Mouse (Mus musculus): ENCODE data around the gene Dock10. TPM values are rescaled to one million over a fixed set of nuclear protein-coding genes. Genes with fewer than 3 reads are reported as not detected.

Gene Dock10
- polyA plus RNA-seq, 1 experiment from 2014 or later: 3.2 TPM

GRCm38 (mm10) chr1:80718666-80719065, 39.7 kb downstream of the Dock10 start:
- Histone ChIP-seq H3K4me3 (replicated peaks; ENCODE audit: low read length) (no peak overlapping the region), H3K4me2 (ENCODE audit: low read length) (no peak overlapping the region), H3K9ac (replicated peaks; ENCODE audit: low read depth, low read length) (no peak overlapping the region), H3K4me1 (replicated peaks; ENCODE audit: control insufficient read depth, insufficient read depth, low read length) (no peaks in the 10 kb centered on the region), H3K27me3 (replicated peaks; ENCODE audit: control insufficient read depth, insufficient read depth, low read length) (no peaks in the 10 kb centered on the region; the same call in 1 of the 2 replicates), H3K9me3 (ENCODE audit: control insufficient read depth, low read length) (no peaks in the 10 kb centered on the region), H3K27ac (ENCODE audit: low read length) (no peak overlapping the region), H3K36me3 (ENCODE audit: control insufficient read depth, insufficient read depth) (no peaks in the 10 kb centered on the region)
- no peak for ATAC-seq
- WGBS: 89% methylated on average over 1 of the region's 1 CpGs

GRCm38 (mm10) chr1:80715917-80716316, 42.4 kb downstream of the Dock10 start:
- Histone ChIP-seq H3K36me3 (ENCODE audit: control insufficient read depth, insufficient read depth) (no peaks in the 10 kb centered on the region), H3K27ac (ENCODE audit: low read length) (no peak overlapping the region), H3K9me3 (ENCODE audit: control insufficient read depth, low read length) (no peaks in the 10 kb centered on the region), H3K9ac (replicated peaks; ENCODE audit: low read depth, low read length) (no peak overlapping the region), H3K4me3 (replicated peaks; ENCODE audit: low read length) (no peak overlapping the region), H3K4me2 (ENCODE audit: low read length) (no peak overlapping the region), H3K4me1 (replicated peaks; ENCODE audit: control insufficient read depth, insufficient read depth, low read length) (peaks cover 2% of the 10 kb centered on the region; the same call in 1 of the 2 replicates), H3K27me3 (replicated peaks; ENCODE audit: control insufficient read depth, insufficient read depth, low read length) (no peaks in the 10 kb centered on the region; the same call in 1 of the 2 replicates)
- no peak for ATAC-seq
- WGBS: 82% methylated on average over 3 of the region's 3 CpGs

- 98% methylated on average over 1 of the region's 1 CpGs for WGBS
- H3K4me3 ChIP-seq (replicated peaks; ENCODE audit: low read length): no peak overlapping the region
These were observed 44.4 kb downstream of the Dock10 start for GRCm38 (mm10) chr1:80713920-80714319.

GRCm38 (mm10) chr1:80710607-80711261, 47.6 kb downstream of the Dock10 start:
- H3K27me3 ChIP-seq (replicated peaks; ENCODE audit: control insufficient read depth, insufficient read depth, low read length): no peaks in the 10 kb centered on the region; the same call in 1 of the 2 replicates
- no peak overlapping the region for H3K4me2 ChIP-seq (ENCODE audit: low read length)
- peak; percentile 90 for ATAC-seq
- no peak overlapping the region for H3K4me3 ChIP-seq (replicated peaks; ENCODE audit: low read length)
- H3K36me3 ChIP-seq (ENCODE audit: control insufficient read depth, insufficient read depth): no peaks in the 10 kb centered on the region
- 19% methylated on average over 8 of the region's 8 CpGs for WGBS
- H3K27ac ChIP-seq (ENCODE audit: low read length): no peak overlapping the region
- H3K9ac ChIP-seq (replicated peaks; ENCODE audit: low read depth, low read length): no peak overlapping the region
- H3K4me1 ChIP-seq (replicated peaks; ENCODE audit: control insufficient read depth, insufficient read depth, low read length): peaks cover 10% of the 10 kb centered on the region
- H3K9me3 ChIP-seq (ENCODE audit: control insufficient read depth, low read length): no peaks in the 10 kb centered on the region

More at GRCm38 (mm10) chr1:80713920-80714319, 44.4 kb downstream of the Dock10 start:
- H3K9me3 ChIP-seq (ENCODE audit: control insufficient read depth, low read length): no peaks in the 10 kb centered on the region
- H3K4me1 ChIP-seq (replicated peaks; ENCODE audit: control insufficient read depth, insufficient read depth, low read length): peaks cover 10% of the 10 kb centered on the region
- ATAC-seq: no peak
- H3K27me3 ChIP-seq (replicated peaks; ENCODE audit: control insufficient read depth, insufficient read depth, low read length): no peaks in the 10 kb centered on the region; the same call in 1 of the 2 replicates
- no peak overlapping the region for H3K9ac ChIP-seq (replicated peaks; ENCODE audit: low read depth, low read length)
- H3K4me2 ChIP-seq (ENCODE audit: low read length): no peak overlapping the region
- no peak overlapping the region for H3K27ac ChIP-seq (ENCODE audit: low read length)
- no peaks in the 10 kb centered on the region for H3K36me3 ChIP-seq (ENCODE audit: control insufficient read depth, insufficient read depth)

GRCm38 (mm10) chr1:80710097-80710541, 48.2 kb downstream of the Dock10 start:
- Histone ChIP-seq H3K9ac (replicated peaks; ENCODE audit: low read depth, low read length) (no peak overlapping the region), H3K27me3 (replicated peaks; ENCODE audit: control insufficient read depth, insufficient read depth, low read length) (no peaks in the 10 kb centered on the region; the same call in 1 of the 2 replicates), H3K9me3 (ENCODE audit: control insufficient read depth, low read length) (no peaks in the 10 kb centered on the region), H3K4me3 (replicated peaks; ENCODE audit: low read length) (no peak overlapping the region), H3K4me2 (ENCODE audit: low read length) (no peak overlapping the region), H3K4me1 (replicated peaks; ENCODE audit: control insufficient read depth, insufficient read depth, low read length) (peaks cover 10% of the 10 kb centered on the region), H3K36me3 (ENCODE audit: control insufficient read depth, insufficient read depth) (no peaks in the 10 kb centered on the region), H3K27ac (ENCODE audit: low read length) (no peak overlapping the region)
- peak; percentile 34 for ATAC-seq
- WGBS: 55% methylated on average over 5 of the region's 5 CpGs

GRCm38 (mm10) chr1:80709299-80709698, 49.0 kb downstream of the Dock10 start:
- ATAC-seq: peak; percentile 9; the same call in 1 of the 2 replicates
- Histone ChIP-seq H3K9ac (replicated peaks; ENCODE audit: low read depth, low read length) (no peak overlapping the region), H3K4me2 (ENCODE audit: low read length) (no peak overlapping the region; the same call in 1 of the 2 replicates), H3K36me3 (ENCODE audit: control insufficient read depth, insufficient read depth) (no peaks in the 10 kb centered on the region), H3K27ac (ENCODE audit: low read length) (no peak overlapping the region), H3K4me1 (replicated peaks; ENCODE audit: control insufficient read depth, insufficient read depth, low read length) (peaks cover 10% of the 10 kb centered on the region), H3K4me3 (replicated peaks; ENCODE audit: low read length) (no peak overlapping the region), H3K9me3 (ENCODE audit: control insufficient read depth, low read length) (no peaks in the 10 kb centered on the region), H3K27me3 (replicated peaks; ENCODE audit: control insufficient read depth, insufficient read depth, low read length) (no peaks in the 10 kb centered on the region; the same call in 1 of the 2 replicates)
- 77% methylated on average over 14 of the region's 14 CpGs for WGBS

- H3K36me3 ChIP-seq (ENCODE audit: control insufficient read depth, insufficient read depth): no peaks in the 10 kb centered on the region
- no peaks in the 10 kb centered on the region for H3K4me1 ChIP-seq (replicated peaks; ENCODE audit: control insufficient read depth, insufficient read depth, low read length)
- no peak overlapping the region for H3K27ac ChIP-seq (ENCODE audit: low read length)
- WGBS: 95% methylated on average over 1 of the region's 1 CpGs
- no peaks in the 10 kb centered on the region for H3K27me3 ChIP-seq (replicated peaks; ENCODE audit: control insufficient read depth, insufficient read depth, low read length)
- no peak overlapping the region for H3K9ac ChIP-seq (replicated peaks; ENCODE audit: low read depth, low read length)
- H3K9me3 ChIP-seq (ENCODE audit: control insufficient read depth, low read length): no peaks in the 10 kb centered on the region
- no peak overlapping the region for H3K4me3 ChIP-seq (replicated peaks; ENCODE audit: low read length)
- no peak overlapping the region for H3K4me2 ChIP-seq (ENCODE audit: low read length)
- no peak for ATAC-seq
These were observed 55.0 kb downstream of the Dock10 start for GRCm38 (mm10) chr1:80703279-80703678.

- Histone ChIP-seq H3K4me3 (replicated peaks; ENCODE audit: low read length) (no peak overlapping the region), H3K36me3 (ENCODE audit: control insufficient read depth, insufficient read depth) (no peaks in the 10 kb centered on the region), H3K4me1 (replicated peaks; ENCODE audit: control insufficient read depth, insufficient read depth, low read length) (no peaks in the 10 kb centered on the region), H3K27ac (ENCODE audit: low read length) (no peak overlapping the region), H3K9me3 (ENCODE audit: control insufficient read depth, low read length) (no peaks in the 10 kb centered on the region), H3K9ac (replicated peaks; ENCODE audit: low read depth, low read length) (no peak overlapping the region), H3K27me3 (replicated peaks; ENCODE audit: control insufficient read depth, insufficient read depth, low read length) (no peaks in the 10 kb centered on the region), H3K4me2 (ENCODE audit: low read length) (no peak overlapping the region)
- no peak for ATAC-seq
- 46% methylated on average over 1 of the region's 1 CpGs for WGBS
These were observed 82.2 kb downstream of the Dock10 start for GRCm38 (mm10) chr1:80676004-80676673.

GRCm38 (mm10) chr1:80671730-80672129, 86.6 kb downstream of the Dock10 start:
- H3K4me3 ChIP-seq (replicated peaks; ENCODE audit: low read length): no peak overlapping the region
- H3K9me3 ChIP-seq (ENCODE audit: control insufficient read depth, low read length): no peaks in the 10 kb centered on the region
- no peak overlapping the region for H3K9ac ChIP-seq (replicated peaks; ENCODE audit: low read depth, low read length)
- no peak overlapping the region for H3K27ac ChIP-seq (ENCODE audit: low read length)
- no peaks in the 10 kb centered on the region for H3K36me3 ChIP-seq (ENCODE audit: control insufficient read depth, insufficient read depth)
- WGBS: 91% methylated on average over 3 of the region's 3 CpGs
- H3K27me3 ChIP-seq (replicated peaks; ENCODE audit: control insufficient read depth, insufficient read depth, low read length): no peaks in the 10 kb centered on the region
- no peak for ATAC-seq
- no peaks in the 10 kb centered on the region for H3K4me1 ChIP-seq (replicated peaks; ENCODE audit: control insufficient read depth, insufficient read depth, low read length)
- H3K4me2 ChIP-seq (ENCODE audit: low read length): no peak overlapping the region
